Mouse (Mus musculus) embryonic facial prominence, embryonic 11.5 days (tissue): ENCODE measurements around the gene Zfp319. TPM values are rescaled to one million over a fixed set of nuclear protein-coding genes. Genes with fewer than 3 reads are reported as not detected.
A peak's percentile ranks its signal among the peaks of the same experiment; 100 is the strongest.

Experiments used
- ATAC-seq: fragments of 200-750 bp; cut with Nextera tagmentation; replicated peaks from 2 replicates; pipeline ENCODE4 v1.8.0; 2017; ENCODE audit warnings: low read depth; ENCODE audit not compliant: insufficient number of reproducible peaks, low FRiP score, low TSS enrichment
- DNase-seq: peaks from one replicate; pipeline ENCODE4 v3.0.0-alpha.2; 2015; ENCODE audit warnings: low spot score
- H3K27ac ChIP-seq: fragments of 300-500 bp; sonication (generic); replicated peaks from 2 replicates; pipeline ENCODE4 v1.5.1; 2014; ENCODE audit warnings: mild to moderate bottlenecking, low read depth, low read length, control low read depth
- H3K27me3 ChIP-seq: fragments of 300-500 bp; sonication (generic); 2 replicates; pipeline ENCODE4 v1.6.1; 2014; ENCODE audit warnings: mild to moderate bottlenecking, low read length, moderate library complexity, mixed read lengths; ENCODE audit not compliant: control insufficient read depth, insufficient read depth
- H3K36me3 ChIP-seq: fragments of 300-500 bp; sonication (generic); replicated peaks from 2 replicates; pipeline ENCODE4 v1.6.1; 2014; ENCODE audit warnings: low read depth, mild to moderate bottlenecking, low read length, moderate library complexity, mixed read lengths; ENCODE audit not compliant: control insufficient read depth, insufficient read depth
- H3K4me1 ChIP-seq: fragments of 300-500 bp; sonication (generic); 2 replicates; pipeline ENCODE4 v1.6.1; 2014; ENCODE audit warnings: low read length, mixed read lengths; ENCODE audit not compliant: control insufficient read depth, insufficient read depth
- H3K4me2 ChIP-seq: fragments of 300-500 bp; sonication (generic); 2 replicates; pipeline ENCODE4 v1.6.1; 2014; ENCODE audit warnings: low read depth, mild to moderate bottlenecking, control low read depth, low read length, moderate library complexity
- H3K4me3 ChIP-seq: fragments of 300-500 bp; sonication (generic); 2 replicates; pipeline ENCODE4 v1.5.1; 2014; ENCODE audit warnings: low read depth, low read length, control low read depth
- H3K9ac ChIP-seq: fragments of 300-500 bp; sonication (generic); replicated peaks from 2 replicates; pipeline ENCODE4 v1.6.1; 2014; ENCODE audit warnings: mild to moderate bottlenecking, control low read depth, low read length
- H3K9me3 ChIP-seq: fragments of 300-500 bp; sonication (generic); replicated peaks from 2 replicates; pipeline ENCODE4 v1.6.1; 2016; ENCODE audit warnings: mild to moderate bottlenecking, low read length, inconsistent platforms, mixed read lengths; ENCODE audit not compliant: control insufficient read depth
- WGBS: fragments of 180-500 bp; shearing (Covaris S2); extraction: QIAGEN DNeasy Blood & Tissue Kit; methylation state at CpG from one replicate; pipeline ENCODE4 v1.1.7; 2014; 5-methylcytosine and 5-hydroxymethylcytosine counted together
- polyA plus RNA-seq: library from polyadenylated mRNA; unstranded; fragments of >200 nt; fragmentation: Nextera tagmentation; extraction: Ambion mirVana; gene quantifications from 2 replicates; pipeline ENCODE4 v1.2.1, GENCODE M21; 2014

Gene Zfp319
- polyA plus RNA-seq, 1 experiment from 2014 or later, result 6.6 TPM

DNA sequence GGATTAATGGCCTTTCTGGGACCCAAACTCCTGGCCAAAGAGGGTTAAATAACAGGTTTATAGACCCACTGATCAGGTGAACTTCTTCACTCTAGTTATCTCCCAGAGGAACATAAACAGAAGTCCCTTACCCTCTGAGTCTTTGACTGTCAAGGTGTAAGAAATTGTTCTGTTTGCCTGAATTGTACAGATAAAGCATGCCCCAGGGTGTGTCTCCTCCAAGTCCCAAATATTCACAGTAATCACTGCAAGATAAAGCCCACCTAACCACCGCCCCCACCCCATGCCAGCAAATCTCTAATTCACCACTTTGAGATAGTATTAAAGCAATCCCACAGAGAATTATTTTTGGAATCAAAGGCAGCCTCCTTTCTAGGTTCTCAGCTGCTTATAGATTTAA, 1.4 kb downstream of the Zfp319 start:
- 86% methylated on average over 1 of the region's 1 CpGs for WGBS
- Histone ChIP-seq H3K36me3 (peaks cover 24% of the 10 kb centered on the region), H3K27me3 (no peaks in the 10 kb centered on the region), H3K9me3 (no peaks in the 10 kb centered on the region), H3K4me2 (peak overlapping the region; percentile 42), H3K4me1 (no peaks in the 10 kb centered on the region), H3K4me3 (peak overlapping the region; percentile 90), H3K27ac (no peak overlapping the region), H3K9ac (no peak overlapping the region; the same call in 1 of the 2 replicates)
- DNase-seq, result no peak
- ATAC-seq, result no peak

DNA sequence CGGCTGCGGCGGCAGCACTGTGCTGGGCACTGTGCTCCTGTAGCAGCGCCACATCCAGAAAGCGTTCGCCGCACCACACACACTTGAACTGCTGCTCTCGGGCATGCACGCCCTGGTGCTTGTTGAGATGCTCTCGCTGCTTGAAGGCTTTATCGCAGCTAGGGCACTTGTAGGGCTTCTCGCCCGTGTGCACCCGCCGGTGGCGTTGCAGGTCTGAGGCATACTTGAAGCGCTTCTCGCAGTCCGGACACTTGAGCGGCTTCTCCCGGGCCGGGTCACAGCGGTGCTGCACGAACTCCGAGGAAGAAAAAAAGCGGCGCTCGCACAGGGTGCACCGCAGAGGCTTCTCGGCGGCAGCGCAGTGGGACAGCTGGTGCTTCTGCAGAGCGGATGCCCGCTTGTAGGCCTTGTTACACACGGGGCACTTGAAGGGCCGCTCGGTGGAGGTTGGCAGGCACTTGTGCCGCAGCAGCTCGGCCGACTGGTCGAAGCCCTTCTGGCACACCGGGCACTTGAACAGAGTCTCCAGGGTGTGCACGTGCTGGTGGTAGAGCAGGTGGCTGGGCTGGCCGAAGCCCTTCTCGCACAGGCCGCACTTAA, 3.8 kb downstream of the Zfp319 start:
- H3K36me3 ChIP-seq, result peaks cover 24% of the 10 kb centered on the region
- WGBS, result 87% methylated on average over 46 of the region's 46 CpGs
- ATAC-seq, result no peak

DNA sequence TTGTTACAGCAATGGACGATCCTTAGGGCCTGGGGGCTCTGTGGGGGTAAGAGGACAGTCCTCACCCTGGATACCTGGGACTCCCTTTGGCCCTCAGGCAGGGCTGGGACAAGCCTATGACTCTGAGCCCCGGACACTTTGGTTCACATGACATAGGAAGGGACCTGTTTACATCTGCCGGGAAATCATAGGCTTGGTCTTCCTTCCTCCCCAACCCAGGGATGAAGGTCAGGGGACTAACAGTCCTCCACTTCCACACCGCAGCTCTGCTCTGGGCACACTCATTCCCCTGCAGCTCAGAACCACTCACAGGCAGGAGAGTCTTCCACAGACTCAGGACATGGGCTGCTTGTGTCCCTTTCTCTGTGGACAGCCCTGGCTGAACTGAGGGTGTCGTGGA, 4.9 kb downstream of the Zfp319 start:
- H3K4me3 ChIP-seq, result no peak overlapping the region
- H3K27me3 ChIP-seq, result no peaks in the 10 kb centered on the region
- no peak overlapping the region for H3K4me2 ChIP-seq
- no peak overlapping the region for H3K9ac ChIP-seq
- H3K4me1 ChIP-seq, result no peaks in the 10 kb centered on the region
- ATAC-seq (no peak), DNase-seq (no peak)
- H3K9me3 ChIP-seq, result no peaks in the 10 kb centered on the region
- WGBS, result 88% methylated on average over 5 of the region's 5 CpGs
- peaks cover 24% of the 10 kb centered on the region for H3K36me3 ChIP-seq
- H3K27ac ChIP-seq, result no peak overlapping the region

More for the DNA sequence above, 3.8 kb downstream of the Zfp319 start:
- Histone ChIP-seq H3K9me3 (no peaks in the 10 kb centered on the region), H3K27ac (no peak overlapping the region), H3K4me1 (no peaks in the 10 kb centered on the region), H3K9ac (no peak overlapping the region), H3K4me2 (no peak overlapping the region), H3K4me3 (no peak overlapping the region), H3K27me3 (no peaks in the 10 kb centered on the region)
- DNase-seq, result no peak

DNA sequence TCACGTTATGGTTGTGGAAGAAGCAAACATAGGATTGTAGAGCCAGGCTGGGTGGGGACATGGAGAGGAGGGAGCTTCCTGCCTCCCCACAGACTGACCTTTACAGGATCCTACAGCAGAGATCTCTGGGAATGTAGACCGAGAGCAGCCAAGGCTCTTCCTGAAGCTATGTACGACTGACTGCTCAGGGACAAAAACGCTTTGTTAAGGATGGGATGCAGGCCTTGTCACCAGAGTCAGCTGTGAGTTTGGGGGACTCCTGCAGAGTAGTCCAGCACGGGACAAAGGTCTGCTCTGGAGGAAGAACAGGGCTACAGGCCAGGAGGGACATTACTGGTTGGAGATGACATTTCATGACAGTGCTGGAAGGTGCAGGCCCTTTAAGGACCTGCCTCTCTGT, 7.1 kb downstream of the Zfp319 start:
- H3K36me3 ChIP-seq, result peaks cover 24% of the 10 kb centered on the region

DNA sequence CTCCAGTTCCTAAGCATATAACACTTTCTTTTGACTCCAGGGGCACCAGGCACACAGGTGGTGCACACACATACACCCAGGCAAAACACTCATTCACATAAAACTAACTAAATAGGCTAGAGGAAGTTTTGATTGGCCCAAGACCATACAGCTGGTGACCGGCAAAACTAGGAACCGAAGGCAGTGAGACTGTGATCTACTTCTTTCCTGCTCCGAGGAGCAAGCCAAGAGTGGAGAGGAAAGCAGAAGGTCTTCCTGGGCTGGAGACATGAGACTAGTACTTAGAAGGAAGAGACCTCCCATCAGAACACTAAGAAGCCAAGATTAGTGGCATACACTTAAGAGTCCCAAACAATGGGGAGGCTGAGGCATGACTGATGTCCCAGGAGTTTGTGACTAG, 8.5 kb downstream of the Zfp319 start:
- no peak overlapping the region for H3K4me2 ChIP-seq
- H3K27me3 ChIP-seq, result 0 out of 2 replicates have a peak, but pooled peaks cover 3% of the 10 kb centered on the region
- no peaks in the 10 kb centered on the region for H3K4me1 ChIP-seq
- H3K36me3 ChIP-seq, result peaks cover 15% of the 10 kb centered on the region
- no peaks in the 10 kb centered on the region for H3K9me3 ChIP-seq
- H3K4me3 ChIP-seq, result no peak overlapping the region
- H3K9ac ChIP-seq, result no peak overlapping the region
- H3K27ac ChIP-seq, result no peak overlapping the region
- 93% methylated on average over 3 of the region's 3 CpGs for WGBS
- DNase-seq, result no peak
- no peak for ATAC-seq

More for the DNA sequence above, 7.1 kb downstream of the Zfp319 start:
- no peaks in the 10 kb centered on the region for H3K9me3 ChIP-seq
- H3K27me3 ChIP-seq, result 0 out of 2 replicates have a peak, but pooled peaks cover 1% of the 10 kb centered on the region
- no peak overlapping the region for H3K27ac ChIP-seq
- 47% methylated on average over 5 of the region's 5 CpGs for WGBS
- DNase-seq (no peak), ATAC-seq (no peak)
- no peak overlapping the region for H3K9ac ChIP-seq
- H3K4me3 ChIP-seq, result no peak overlapping the region
- no peaks in the 10 kb centered on the region for H3K4me1 ChIP-seq
- no peak overlapping the region for H3K4me2 ChIP-seq

DNA sequence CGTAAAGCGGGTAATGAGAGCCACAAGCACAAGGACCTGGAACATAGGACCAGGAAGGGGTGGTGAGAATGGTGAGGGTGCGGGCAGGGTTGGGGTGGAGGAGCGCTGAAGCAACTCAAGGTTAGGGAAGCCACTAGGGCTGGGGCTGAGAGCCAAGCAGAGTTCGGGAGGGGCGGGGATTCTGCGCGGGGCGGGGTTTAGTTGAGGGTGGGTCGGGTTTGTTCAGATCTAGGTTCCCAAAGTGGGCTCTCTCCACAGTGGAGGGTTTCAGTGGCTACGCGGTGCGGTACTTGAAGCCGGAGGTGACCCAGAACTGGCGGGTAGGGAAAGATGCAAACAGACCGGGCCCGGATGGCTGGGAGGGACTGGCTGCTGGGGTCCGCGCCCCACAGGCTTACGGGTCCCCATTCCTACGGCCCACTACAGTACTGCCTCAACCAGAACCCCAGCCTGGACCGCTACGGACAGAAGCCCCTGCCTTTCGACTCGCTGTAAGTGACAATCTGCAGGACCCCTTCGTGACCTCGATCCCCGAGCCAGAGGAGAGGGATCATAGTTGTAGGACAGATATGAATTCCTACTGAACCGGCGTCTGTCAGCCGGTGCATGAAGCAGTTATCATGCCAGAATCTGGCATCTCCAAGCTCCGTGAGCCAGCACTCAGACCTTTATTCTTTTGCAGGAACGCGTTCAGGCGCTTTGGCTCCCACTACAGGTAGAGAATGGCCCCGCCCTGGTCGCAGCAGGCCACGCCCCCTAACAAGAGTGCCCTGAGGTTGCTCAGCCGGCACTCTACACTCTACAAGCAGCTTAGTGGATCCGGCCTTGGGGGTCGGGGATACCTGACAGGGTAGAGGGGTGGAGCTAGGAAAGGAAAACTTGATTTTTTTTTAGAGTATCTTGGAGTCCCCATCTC, 11.3 kb downstream of the Zfp319 start:
- no peaks in the 10 kb centered on the region for H3K36me3 ChIP-seq
- no peak overlapping the region for H3K27ac ChIP-seq
- H3K4me1 ChIP-seq, result no peaks in the 10 kb centered on the region
- peak overlapping the region; percentile 34; the same call in 1 of the 2 replicates for H3K9ac ChIP-seq
- H3K27me3 ChIP-seq, result 0 out of 2 replicates have a peak, but pooled peaks cover 3% of the 10 kb centered on the region
- H3K9me3 ChIP-seq, result no peaks in the 10 kb centered on the region
- peak; percentile 72 for ATAC-seq
- 2% methylated on average over 39 of the region's 41 CpGs for WGBS
- H3K4me2 ChIP-seq, result peak overlapping the region; percentile 85
- DNase-seq, result peak; percentile 75
- H3K4me3 ChIP-seq, result peak overlapping the region; percentile 36

DNA sequence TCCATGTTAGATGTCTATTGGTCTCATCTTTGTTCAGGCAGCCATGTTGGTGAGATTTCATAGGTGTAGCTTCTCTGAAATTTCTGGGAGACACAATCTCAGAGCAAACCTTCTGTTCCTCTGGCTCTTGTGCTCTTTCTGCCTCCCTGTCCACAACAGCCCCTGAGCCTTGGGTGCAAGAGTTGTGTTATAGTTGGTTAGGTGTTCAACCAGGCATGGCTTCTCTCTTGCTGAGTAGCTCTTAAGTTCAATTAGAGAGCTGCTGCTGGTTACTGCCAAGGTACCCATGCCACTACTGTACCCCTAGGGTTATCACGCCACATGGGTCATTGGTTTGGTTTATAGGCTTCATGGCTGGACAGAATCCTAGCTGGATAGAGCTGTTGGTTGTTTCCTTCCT, 16.4 kb downstream of the Zfp319 start:
- H3K27ac ChIP-seq, result no peak overlapping the region
- DNase-seq (no peak), ATAC-seq (no peak)
- no peak overlapping the region for H3K4me3 ChIP-seq
- H3K36me3 ChIP-seq, result no peaks in the 10 kb centered on the region
- H3K9ac ChIP-seq, result no peak overlapping the region
- 0 out of 2 replicates have a peak, but pooled peaks cover 3% of the 10 kb centered on the region for H3K27me3 ChIP-seq
- WGBS, result 95% methylated on average over 1 of the region's 1 CpGs
- no peak overlapping the region for H3K4me2 ChIP-seq
- no peaks in the 10 kb centered on the region for H3K9me3 ChIP-seq
- H3K4me1 ChIP-seq, result no peaks in the 10 kb centered on the region

DNA sequence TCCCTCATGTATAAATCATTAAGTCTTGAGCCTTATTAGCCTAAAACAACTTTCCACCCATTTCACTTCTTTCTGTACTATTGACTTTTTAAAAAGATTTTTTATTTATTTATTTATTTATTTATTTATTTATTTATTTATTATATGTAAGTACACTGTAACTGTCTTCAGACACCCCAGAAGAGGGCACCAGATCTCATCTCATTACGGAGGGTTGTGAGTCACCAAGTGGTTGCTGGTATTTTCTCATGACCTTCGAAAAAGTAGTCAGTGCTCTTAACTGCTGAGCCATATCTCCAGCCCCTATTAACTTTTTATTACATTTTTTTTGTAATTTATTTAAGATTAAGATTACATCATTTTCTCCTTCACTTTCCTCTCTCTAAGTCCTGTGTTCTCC, 17.0 kb downstream of the Zfp319 start:
- no peak overlapping the region for H3K9ac ChIP-seq
- no peaks in the 10 kb centered on the region for H3K4me1 ChIP-seq
- DNase-seq, result no peak
- no peak overlapping the region for H3K4me3 ChIP-seq
- ATAC-seq, result no peak
- no peak overlapping the region for H3K27ac ChIP-seq
- H3K36me3 ChIP-seq, result no peaks in the 10 kb centered on the region
- H3K4me2 ChIP-seq, result no peak overlapping the region
- 0 out of 2 replicates have a peak, but pooled peaks cover 2% of the 10 kb centered on the region for H3K27me3 ChIP-seq
- H3K9me3 ChIP-seq, result no peaks in the 10 kb centered on the region
- WGBS, result 75% methylated on average over 2 of the region's 2 CpGs
